Mouse (Mus musculus): ENCODE results near the gene Itpkb. TPM values are rescaled to one million over a fixed set of nuclear protein-coding genes. Genes with fewer than 3 reads are reported as not detected.

Gene Itpkb
- polyA plus RNA-seq, 1 experiment from 2014 or later: 6.9 TPM

DNA sequence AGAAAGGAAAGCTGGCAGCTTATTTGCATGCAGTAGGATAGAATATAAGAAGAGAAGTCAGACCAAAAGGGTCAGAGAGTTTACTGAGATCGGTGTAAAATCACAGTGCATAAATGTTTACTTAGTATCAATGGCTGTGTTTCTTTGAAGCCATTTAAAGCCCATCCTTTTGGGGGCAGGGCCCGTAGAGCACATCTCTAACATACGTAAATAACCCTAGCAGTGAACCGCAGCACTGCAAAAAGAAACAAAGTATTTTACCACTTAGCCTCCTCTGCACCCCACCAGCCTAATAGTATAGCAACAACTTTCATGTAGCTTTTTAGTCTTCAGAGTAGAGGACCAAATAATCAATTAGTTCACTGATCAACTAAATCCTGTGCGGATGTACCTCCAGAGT is 67.4 kb downstream of the Itpkb start:
- H3K4me1 ChIP-seq (replicated peaks): peaks cover 12% of the 10 kb centered on the region
- H3K27ac ChIP-seq: no peak overlapping the region
- no peak for ATAC-seq
- H3K4me3 ChIP-seq (replicated peaks): no peak overlapping the region
- H3K9me3 ChIP-seq: no peaks in the 10 kb centered on the region
- no peak overlapping the region for H3K4me2 ChIP-seq (replicated peaks)
- WGBS: 38% methylated on average over 5 of the region's 5 CpGs
- H3K36me3 ChIP-seq: no peaks in the 10 kb centered on the region
- no peaks in the 10 kb centered on the region for H3K27me3 ChIP-seq (replicated peaks)
- no peak overlapping the region for H3K9ac ChIP-seq

DNA sequence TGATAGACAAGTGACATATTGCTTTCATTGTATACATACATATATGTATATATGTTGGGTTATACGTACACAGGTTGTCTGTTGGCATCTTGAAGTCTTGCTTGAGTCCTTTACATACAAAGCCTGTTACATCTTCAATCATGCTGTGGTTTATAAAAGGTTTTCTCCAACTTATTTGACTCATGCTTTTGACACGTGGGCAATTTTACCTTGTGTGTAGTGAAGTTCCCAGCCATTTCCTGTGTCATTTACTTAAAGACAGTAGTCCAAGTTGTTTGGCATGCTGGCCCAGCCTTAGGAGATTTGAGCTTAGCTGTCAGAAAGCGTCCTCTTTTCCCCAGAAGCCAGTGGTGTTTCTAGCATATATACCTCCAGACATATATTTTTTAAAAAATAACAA is 68.2 kb downstream of the Itpkb start:
- no peaks in the 10 kb centered on the region for H3K27me3 ChIP-seq (replicated peaks)
- 70% methylated on average over 3 of the region's 3 CpGs for WGBS
- H3K4me1 ChIP-seq (replicated peaks): peaks cover 19% of the 10 kb centered on the region
- H3K4me3 ChIP-seq (replicated peaks): no peak overlapping the region
- H3K4me2 ChIP-seq (replicated peaks): no peak overlapping the region
- H3K9me3 ChIP-seq: no peaks in the 10 kb centered on the region
- no peak overlapping the region for H3K27ac ChIP-seq
- ATAC-seq: no peak
- H3K36me3 ChIP-seq: no peaks in the 10 kb centered on the region
- no peak overlapping the region for H3K9ac ChIP-seq

DNA sequence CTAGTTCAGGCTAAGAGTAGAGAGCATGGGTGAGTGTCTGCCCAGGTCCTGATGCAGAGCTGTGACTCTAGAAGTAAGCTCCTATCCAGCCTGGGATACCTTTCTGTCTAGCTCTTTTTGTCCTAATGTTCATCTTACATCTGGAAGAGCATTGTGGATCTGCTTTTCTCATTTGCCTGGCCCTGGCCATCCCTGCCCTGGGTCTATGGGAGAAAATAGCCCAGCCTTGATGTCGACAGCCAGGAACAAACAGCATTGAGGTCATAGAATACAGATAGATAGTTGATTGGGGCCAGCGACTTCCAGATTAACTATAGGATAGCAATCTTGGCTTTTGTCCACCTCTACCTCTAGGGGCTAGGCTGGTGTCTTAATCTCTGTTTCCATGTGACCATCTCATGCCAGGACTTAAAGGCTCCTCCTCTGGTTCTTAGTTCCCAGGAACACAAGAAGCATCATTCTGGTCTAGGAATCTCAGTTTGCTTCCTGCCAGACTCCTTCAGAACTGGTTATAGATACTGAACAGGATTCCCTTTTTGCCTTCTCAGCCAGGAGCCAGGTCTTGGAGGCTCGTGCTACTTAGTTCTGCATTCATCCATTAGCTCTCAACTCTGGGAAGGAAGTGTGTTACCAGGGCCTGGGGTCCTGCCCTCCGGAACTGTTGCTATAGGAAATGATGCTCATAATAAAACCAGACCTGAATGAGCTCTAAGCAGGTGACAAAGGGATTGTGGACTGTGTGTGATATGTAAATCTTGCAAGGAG is 70.6 kb downstream of the Itpkb start:
- H3K4me1 ChIP-seq (replicated peaks): peaks cover 39% of the 10 kb centered on the region
- H3K9me3 ChIP-seq: no peaks in the 10 kb centered on the region
- WGBS: 71% methylated on average over 4 of the region's 4 CpGs

DNA sequence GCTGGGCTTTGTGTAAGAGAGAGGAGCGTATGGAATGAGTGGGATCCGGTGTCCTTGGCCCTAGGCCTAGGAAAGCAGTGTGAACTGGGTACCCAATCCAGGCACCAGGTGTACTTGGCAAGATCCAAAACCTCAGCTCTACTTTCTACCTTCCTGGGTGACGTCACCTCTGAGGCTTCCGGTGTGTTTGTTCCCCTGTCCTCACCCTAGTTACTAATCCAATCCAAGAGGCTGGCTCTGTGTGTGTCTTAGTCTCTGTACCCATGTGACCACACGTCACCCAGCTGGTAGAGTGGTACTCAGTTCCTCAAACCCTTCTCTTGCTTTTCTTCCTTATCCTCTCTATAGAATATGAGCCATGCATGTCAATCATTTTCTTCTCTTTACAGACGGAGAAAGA is 71.4 kb downstream of the Itpkb start:
- Histone ChIP-seq H3K9ac (no peak overlapping the region), H3K36me3 (no peaks in the 10 kb centered on the region), H3K4me1 (replicated peaks) (peaks cover 39% of the 10 kb centered on the region), H3K9me3 (no peaks in the 10 kb centered on the region), H3K27me3 (replicated peaks) (no peaks in the 10 kb centered on the region), H3K4me2 (replicated peaks) (no peak overlapping the region), H3K4me3 (replicated peaks) (no peak overlapping the region), H3K27ac (peak overlapping the region; percentile 89; the same call in 1 of the 2 replicates)
- no peak for ATAC-seq
- 79% methylated on average over 6 of the region's 6 CpGs for WGBS

More for the DNA sequence above, 70.6 kb downstream of the Itpkb start:
- no peak overlapping the region for H3K4me3 ChIP-seq (replicated peaks)
- H3K27ac ChIP-seq: 0 out of 2 replicates have a peak overlapping the region, but pooled peaks have one; percentile 6
- no peaks in the 10 kb centered on the region for H3K36me3 ChIP-seq
- H3K27me3 ChIP-seq (replicated peaks): no peaks in the 10 kb centered on the region
- no peak overlapping the region for H3K9ac ChIP-seq
- no peak for ATAC-seq
- H3K4me2 ChIP-seq (replicated peaks): no peak overlapping the region

DNA sequence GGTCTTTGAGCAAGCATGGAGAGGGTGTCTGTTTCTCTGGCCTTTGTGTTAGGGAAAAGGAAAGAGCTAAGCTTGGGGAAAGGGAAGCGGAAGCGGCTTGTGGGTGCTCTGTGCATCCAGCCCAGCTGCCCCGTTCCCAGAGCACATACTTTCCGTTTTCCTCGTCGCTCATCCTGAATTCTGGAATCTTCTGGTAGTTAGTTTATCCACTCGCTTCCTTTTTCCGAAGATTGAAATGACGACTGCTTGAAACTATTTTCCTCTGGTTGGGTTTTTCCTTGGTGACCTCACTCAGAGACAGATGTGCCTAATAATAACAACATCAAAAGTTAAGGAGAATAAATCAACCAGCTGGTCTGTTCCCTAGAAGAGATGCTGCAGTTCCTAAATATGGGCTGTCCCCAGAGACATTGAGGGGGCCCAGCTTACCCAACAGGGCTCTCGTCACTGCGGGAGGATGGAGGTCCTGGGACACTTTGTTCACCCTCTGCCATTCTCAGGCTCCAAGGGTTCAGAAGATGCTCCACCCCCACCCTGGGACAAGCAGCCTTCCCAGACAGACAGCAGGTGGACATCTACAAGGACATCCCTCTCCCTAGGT is 72.3 kb downstream of the Itpkb start:
- WGBS: 50% methylated on average over 11 of the region's 11 CpGs
- Histone ChIP-seq H3K27me3 (replicated peaks) (no peaks in the 10 kb centered on the region), H3K4me1 (replicated peaks) (peaks cover 46% of the 10 kb centered on the region), H3K9me3 (no peaks in the 10 kb centered on the region), H3K27ac (peak overlapping the region; percentile 89), H3K4me2 (replicated peaks) (no peak overlapping the region; the same call in 1 of the 2 replicates), H3K4me3 (replicated peaks) (no peak overlapping the region), H3K9ac (no peak overlapping the region), H3K36me3 (no peaks in the 10 kb centered on the region)
- ATAC-seq: no peak

DNA sequence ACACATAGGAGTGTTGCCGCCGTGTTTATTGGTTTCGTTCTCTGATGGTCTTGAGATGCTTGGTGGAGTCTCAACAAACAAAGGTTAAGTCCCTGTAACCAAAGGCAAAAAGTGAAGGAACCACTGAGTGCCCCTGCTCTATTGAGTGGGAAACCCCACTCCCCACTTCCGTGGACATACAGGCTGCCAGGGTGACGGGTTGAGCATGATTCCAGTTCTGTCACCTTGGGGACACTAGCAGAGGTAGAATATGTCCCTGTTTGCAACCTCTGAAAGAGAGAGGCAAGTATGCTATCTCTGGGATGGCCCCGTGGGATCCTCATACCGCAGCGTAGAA is 73.0 kb downstream of the Itpkb start:
- Histone ChIP-seq H3K27me3 (replicated peaks) (no peaks in the 10 kb centered on the region), H3K4me1 (replicated peaks) (peaks cover 49% of the 10 kb centered on the region), H3K27ac (peak overlapping the region; percentile 89), H3K4me2 (replicated peaks) (peak overlapping the region; percentile 48), H3K9me3 (no peaks in the 10 kb centered on the region), H3K9ac (no peak overlapping the region), H3K36me3 (no peaks in the 10 kb centered on the region), H3K4me3 (replicated peaks) (no peak overlapping the region)
- ATAC-seq: no peak
- 70% methylated on average over 8 of the region's 8 CpGs for WGBS

DNA sequence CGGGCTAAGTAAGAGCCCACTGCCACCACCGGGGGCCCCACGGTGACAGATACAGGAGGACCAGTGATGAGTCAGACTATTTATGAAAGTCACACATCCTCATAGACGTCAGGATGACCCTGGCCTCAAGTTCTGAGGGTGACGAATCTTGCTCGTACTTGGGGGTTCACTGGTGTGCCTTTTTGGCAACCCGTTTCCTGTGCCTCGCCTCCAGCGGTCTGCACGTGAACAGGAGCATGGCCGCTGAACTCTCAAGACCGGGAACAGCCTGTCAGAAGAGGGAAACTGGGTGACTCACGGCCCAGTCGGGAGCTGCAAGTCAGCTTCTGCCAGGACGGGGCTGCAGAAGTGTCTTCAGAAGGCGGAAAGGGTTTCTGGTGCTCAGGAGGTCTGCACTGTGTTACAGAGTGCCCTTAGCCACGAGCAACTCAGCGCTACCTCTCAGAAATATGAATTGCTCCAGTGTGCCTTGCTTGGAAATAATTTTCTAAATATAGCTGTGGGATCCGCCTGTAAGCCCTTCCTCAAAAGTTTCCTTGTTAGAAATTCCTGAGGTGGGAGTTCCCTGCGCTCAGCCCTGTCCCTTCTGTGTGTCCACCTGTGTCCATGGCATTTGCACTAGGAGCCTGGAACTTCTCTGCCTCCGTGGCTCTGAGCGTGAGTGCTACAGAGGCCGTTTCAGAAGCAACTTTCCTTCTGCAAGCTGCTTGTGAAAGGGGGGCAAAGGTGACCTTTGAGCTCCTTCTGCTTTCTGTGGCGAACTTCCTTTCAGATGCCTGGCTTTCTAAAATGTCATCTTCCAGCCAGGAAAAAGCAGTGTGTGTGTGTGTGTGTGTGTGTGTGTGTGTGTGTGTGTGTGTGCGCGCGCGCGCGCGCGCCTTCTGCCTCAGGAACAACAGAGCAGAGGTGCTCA is 73.7 kb downstream of the Itpkb start:
- Histone ChIP-seq H3K4me2 (replicated peaks) (peak overlapping the region; percentile 48), H3K27me3 (replicated peaks) (no peaks in the 10 kb centered on the region), H3K27ac (peak overlapping the region; percentile 89), H3K4me1 (replicated peaks) (peaks cover 56% of the 10 kb centered on the region), H3K4me3 (replicated peaks) (no peak overlapping the region), H3K9ac (no peak overlapping the region), H3K9me3 (no peaks in the 10 kb centered on the region), H3K36me3 (no peaks in the 10 kb centered on the region)
- 23% methylated on average over 32 of the region's 32 CpGs for WGBS
- peak; percentile 61 for ATAC-seq

DNA sequence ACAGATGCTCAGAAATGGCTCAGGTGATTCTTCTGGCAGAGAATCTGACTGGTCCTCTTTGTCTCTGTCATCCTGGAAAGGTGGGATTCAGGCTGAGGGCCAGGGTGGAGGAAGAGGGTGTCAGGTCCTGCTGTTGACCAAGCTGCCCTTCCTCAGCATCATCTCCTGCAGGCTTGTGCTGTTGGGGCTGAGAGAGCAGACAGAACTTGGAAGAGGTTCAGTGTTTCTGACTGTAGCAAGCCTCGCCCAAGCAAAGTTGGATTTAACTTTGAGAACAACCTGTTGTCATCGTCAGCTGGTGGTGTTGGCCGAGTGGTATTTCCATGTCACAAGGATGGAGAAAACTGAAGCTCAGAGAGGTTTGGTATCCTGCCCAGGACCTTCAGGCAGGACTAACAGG is 74.4 kb downstream of the Itpkb start:
- ATAC-seq: no peak

DNA sequence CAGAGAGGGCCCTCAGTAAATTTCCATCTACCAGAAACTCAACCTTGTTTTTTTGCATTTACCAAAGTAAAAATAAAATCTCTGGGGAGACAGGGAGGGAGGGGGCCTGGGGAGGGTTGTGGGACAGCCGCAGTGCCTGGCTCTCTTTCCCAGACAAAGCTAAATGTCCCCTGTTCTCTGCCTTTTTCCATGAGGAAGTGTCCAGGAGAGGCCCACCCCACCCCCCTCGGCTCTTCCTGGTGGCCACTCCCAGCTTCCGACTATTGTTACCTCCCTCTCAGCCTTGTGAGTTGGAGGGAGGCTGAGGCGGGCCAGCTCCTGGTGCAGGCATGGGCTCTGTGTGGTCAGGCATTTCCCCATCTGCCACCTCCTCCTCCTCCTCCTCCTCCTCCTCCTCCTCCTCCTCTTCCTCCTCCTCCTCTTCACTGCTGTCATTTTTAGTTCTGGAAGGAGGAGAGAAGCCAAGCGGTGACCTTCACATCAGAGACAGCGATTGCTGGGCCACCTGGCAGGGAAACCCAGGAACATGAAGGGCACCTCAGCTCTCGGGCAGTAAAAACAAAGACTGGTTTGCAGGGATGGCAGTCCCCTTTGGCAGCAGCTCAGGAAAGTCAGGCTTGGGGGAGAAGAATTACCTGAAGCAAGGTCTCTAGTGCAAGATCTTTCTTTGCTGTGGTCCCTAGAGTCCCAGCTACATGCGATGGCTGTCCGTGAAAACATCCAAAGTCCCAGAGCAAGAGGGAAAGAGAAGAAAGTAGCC is 75.5 kb downstream of the Itpkb start:
- Histone ChIP-seq H3K4me2 (replicated peaks) (no peak overlapping the region), H3K9me3 (no peaks in the 10 kb centered on the region), H3K27me3 (replicated peaks) (no peaks in the 10 kb centered on the region), H3K36me3 (no peaks in the 10 kb centered on the region), H3K4me3 (replicated peaks) (no peak overlapping the region), H3K4me1 (replicated peaks) (peaks cover 64% of the 10 kb centered on the region), H3K27ac (peak overlapping the region; percentile 89; the same call in 1 of the 2 replicates), H3K9ac (no peak overlapping the region)
- ATAC-seq: no peak
- 74% methylated on average over 9 of the region's 9 CpGs for WGBS

More for the DNA sequence above, 74.4 kb downstream of the Itpkb start:
- Histone ChIP-seq H3K27ac (peak overlapping the region; percentile 89), H3K4me1 (replicated peaks) (peaks cover 63% of the 10 kb centered on the region), H3K36me3 (no peaks in the 10 kb centered on the region), H3K4me2 (replicated peaks) (peak overlapping the region; percentile 48), H3K4me3 (replicated peaks) (no peak overlapping the region), H3K9me3 (no peaks in the 10 kb centered on the region), H3K27me3 (replicated peaks) (no peaks in the 10 kb centered on the region), H3K9ac (no peak overlapping the region)
- 78% methylated on average over 3 of the region's 3 CpGs for WGBS

DNA sequence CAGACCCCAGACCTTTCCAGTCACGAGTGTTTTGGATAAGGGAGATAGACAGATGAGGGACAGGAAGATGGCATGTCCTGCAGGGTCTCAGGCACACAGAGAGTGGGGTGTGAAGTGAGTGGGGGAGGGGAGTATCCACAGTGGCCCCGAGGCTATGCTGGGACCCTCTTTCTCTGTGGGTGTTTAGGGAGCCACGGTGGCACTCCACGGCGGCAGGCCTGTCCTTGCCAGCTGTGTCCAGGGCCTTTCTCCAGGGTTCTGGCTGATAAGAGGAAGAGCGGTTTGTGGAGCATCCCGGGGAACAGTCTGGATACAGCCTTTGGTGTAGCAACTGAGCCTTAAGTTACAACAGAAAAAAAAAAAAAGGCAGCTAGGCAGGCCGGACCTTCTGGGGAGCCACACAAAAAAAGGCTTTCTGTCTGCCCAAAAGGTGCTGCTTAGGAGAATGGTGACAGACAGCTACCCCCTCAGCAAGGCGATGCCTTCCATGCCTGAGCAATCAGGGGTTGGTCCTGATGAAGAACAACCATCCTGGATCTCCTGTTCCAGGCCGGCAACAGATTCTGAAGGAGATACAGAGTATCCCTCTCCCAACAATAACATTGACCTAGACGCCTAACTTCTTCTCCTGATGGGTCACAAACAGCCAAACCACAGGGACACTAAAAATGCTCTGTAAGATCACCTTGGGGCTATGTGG is 76.2 kb downstream of the Itpkb start:
- H3K9me3 ChIP-seq: no peaks in the 10 kb centered on the region

DNA sequence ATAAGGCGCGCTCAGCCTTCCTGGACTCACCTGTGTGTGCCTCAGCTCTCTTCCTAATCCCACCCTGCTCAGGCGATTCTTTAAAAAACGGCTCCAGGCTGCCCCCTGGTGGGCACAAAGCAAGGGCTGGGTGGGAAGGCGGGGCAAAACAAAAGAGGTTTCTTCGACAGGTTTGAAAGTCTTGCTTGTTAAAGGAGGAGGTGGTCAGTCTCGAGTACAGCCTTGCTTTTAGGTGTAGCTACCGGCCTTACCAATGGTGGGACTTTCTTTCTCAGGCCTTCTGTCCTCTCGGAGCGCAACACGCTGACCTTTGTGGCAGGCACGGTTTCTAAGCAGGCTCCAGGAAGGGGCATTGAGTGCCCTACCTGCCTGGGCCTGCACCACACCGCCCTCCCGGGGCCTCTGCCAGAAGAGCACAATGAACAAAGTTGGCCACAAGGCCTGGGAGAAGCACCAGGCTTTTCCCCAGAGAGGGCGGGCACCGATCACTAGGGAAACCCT is 76.9 kb downstream of the Itpkb start:
- Histone ChIP-seq H3K36me3 (no peaks in the 10 kb centered on the region), H3K27me3 (replicated peaks) (no peaks in the 10 kb centered on the region), H3K4me3 (replicated peaks) (no peak overlapping the region), H3K9ac (peak overlapping the region; percentile 40; the same call in 1 of the 2 replicates), H3K27ac (peak overlapping the region; percentile 32), H3K4me1 (replicated peaks) (peaks cover 57% of the 10 kb centered on the region), H3K9me3 (no peaks in the 10 kb centered on the region), H3K4me2 (replicated peaks) (peak overlapping the region; percentile 50)
- peak; percentile 69 for ATAC-seq
- 20% methylated on average over 16 of the region's 16 CpGs for WGBS

More for the DNA sequence above, 76.2 kb downstream of the Itpkb start:
- H3K4me3 ChIP-seq (replicated peaks): no peak overlapping the region
- no peak for ATAC-seq
- H3K27ac ChIP-seq: no peak overlapping the region
- no peaks in the 10 kb centered on the region for H3K36me3 ChIP-seq
- H3K27me3 ChIP-seq (replicated peaks): no peaks in the 10 kb centered on the region
- H3K4me1 ChIP-seq (replicated peaks): peaks cover 61% of the 10 kb centered on the region
- no peak overlapping the region for H3K4me2 ChIP-seq (replicated peaks)
- 74% methylated on average over 11 of the region's 11 CpGs for WGBS
- no peak overlapping the region for H3K9ac ChIP-seq
